Mouse (Mus musculus) CH12F3 (cell line): ENCODE measurements around the gene Usp18.

Experiments
- in situ Hi-C: fragments of 300-500 bp; cut with MboI; formaldehyde crosslinking; loops from 2 replicates; pipeline ENCODE4 v1.14.3; 2020; ENCODE audit warnings: low sequenced_read_pairs

Gene Usp18

GRCm38 (mm10) chr6:121299954-121300353 lies 54.2 kb downstream of the Usp18 start, which contains the start of gene Slc6a13:
Gene Slc6a13 (plus strand): TSS chr6:121300227.
- in situ Hi-C loops = no loop called here

- in situ Hi-C loops = no loop called here
Measured at GRCm38 (mm10) chr6:121300504-121300903, 54.8 kb downstream of the Usp18 start.

DNA sequence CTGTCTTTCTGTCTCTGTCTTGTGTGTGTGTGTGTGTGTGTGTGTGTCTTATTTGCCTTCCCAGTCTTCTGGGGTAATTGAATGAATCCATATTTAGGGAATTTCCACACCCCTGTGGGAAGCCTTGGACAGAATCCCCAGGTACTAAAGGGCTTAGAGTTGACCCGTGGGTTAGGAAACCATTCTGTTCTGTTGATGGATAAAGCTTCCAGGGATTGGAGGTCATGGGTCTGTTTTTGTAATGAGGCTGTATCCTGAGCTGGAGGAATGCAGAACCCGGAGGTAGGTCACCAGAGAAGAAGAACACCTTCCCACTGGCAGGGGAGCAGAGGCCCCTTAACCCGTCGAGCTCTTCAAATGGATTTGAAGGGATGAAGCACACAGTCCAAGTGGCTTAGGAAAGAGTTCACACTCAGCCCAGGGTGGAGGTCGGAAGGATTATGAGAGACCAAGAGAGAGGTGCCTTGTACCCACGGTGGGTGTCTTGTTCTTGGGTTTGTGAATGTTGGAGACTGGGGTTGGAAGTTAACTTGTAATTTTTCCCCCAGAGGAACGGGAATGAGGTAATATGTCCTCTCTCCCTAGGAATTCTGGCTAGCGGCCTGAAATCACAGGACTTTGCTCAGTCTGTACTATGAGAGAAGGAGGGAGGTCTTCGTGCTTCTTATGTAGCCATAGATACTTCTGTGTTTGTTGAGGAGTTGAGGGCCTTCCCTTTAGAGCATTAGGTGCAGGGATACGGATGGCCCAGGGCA lies 57.9 kb downstream of the Usp18 start:
- in situ Hi-C loops = no loop called here

DNA sequence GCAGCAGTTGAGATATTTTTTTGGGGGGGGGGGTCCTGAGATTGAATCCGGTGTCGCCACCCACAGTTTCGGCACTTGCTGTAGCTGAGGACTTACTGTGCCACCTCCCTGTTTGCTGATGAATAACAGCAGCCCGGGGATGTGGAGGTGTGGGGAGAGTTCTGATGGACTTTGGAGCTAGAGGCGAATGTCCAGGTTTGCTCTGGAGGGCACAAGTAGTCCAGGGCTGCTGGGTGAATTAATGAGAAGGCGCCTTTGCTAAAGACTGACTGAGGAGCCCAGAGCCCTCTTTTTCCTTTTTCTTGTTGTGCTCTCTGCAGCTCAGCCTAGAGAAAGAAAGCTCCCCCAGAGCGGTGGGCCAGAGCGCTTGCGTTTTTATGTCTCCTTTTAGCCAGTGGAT lies 58.9 kb downstream of the Usp18 start:
- in situ Hi-C loops = no loop called here

- in situ Hi-C loops = no loop called here
Measured at GRCm38 (mm10) chr6:121305571-121305970, 59.9 kb downstream of the Usp18 start.

GRCm38 (mm10) chr6:121310984-121311383 lies 65.3 kb downstream of the Usp18 start:
- in situ Hi-C loops = no loop called here

GRCm38 (mm10) chr6:121319099-121319498 lies 73.4 kb downstream of the Usp18 start:
- in situ Hi-C loops = no loop called here
